Mouse (Mus musculus): ENCODE data around the gene Zfp949. TPM values are rescaled to one million over a fixed set of nuclear protein-coding genes. Genes with fewer than 3 reads are reported as not detected.

The Zfp949 gene
- 7.6 and 9.6 TPM in 2 replicates for polyA plus RNA-seq (2014; fragmentation: Nextera tagmentation; extraction: Ambion mirVana)

GRCm38 (mm10) chr9:88547851-88548613, at the start of gene Zfp949:
TSS of gene Zfp949 (plus strand) at chr9:88548020.
- H3K27ac ChIP-seq (ENCODE audit: low read depth, low read length) = no peak within 1 kb of the TSS; the same call in 1 of the 2 replicates
- peak; percentile 93 for ATAC-seq (ENCODE audit: low FRiP score)
- H3K4me3 ChIP-seq (ENCODE audit: low read depth, low read length) = peak within 1 kb of the TSS; percentile 65
- H3K9ac ChIP-seq (ENCODE audit: low read length) = peak within 1 kb of the TSS; percentile 65
- DNase-seq (ENCODE audit: low spot score, missing footprints) = peak; percentile 97
- H3K36me3 ChIP-seq (ENCODE audit: control insufficient read depth, insufficient read depth, low read length) = no peaks in the 10 kb centered on the region
- H3K9me3 ChIP-seq (ENCODE audit: control insufficient read depth, low read length) = no peaks in the 10 kb centered on the region
- H3K27me3 ChIP-seq (ENCODE audit: control insufficient read depth, insufficient read depth, low read length) = no peaks in the 10 kb centered on the region
- under 1% methylated on average over 30 of the region's 30 CpGs for WGBS
- peak within 1 kb of the TSS; percentile 70 for H3K4me2 ChIP-seq
- H3K4me1 ChIP-seq (ENCODE audit: control insufficient read depth, insufficient read depth, low read length) = peaks cover 8% of the 10 kb centered on the region; the same call in 1 of the 2 replicates

GRCm38 (mm10) chr9:88500112-88500511, 47.7 kb upstream of the Zfp949 start:
- Histone ChIP-seq H3K27ac (ENCODE audit: low read depth, low read length) (no peak overlapping the region), H3K27me3 (ENCODE audit: control insufficient read depth, insufficient read depth, low read length) (no peaks in the 10 kb centered on the region), H3K36me3 (ENCODE audit: control insufficient read depth, insufficient read depth, low read length) (no peaks in the 10 kb centered on the region), H3K9me3 (ENCODE audit: control insufficient read depth, low read length) (no peaks in the 10 kb centered on the region), H3K9ac (ENCODE audit: low read length) (no peak overlapping the region), H3K4me3 (ENCODE audit: low read depth, low read length) (no peak overlapping the region), H3K4me2 (no peak overlapping the region), H3K4me1 (ENCODE audit: control insufficient read depth, insufficient read depth, low read length) (no peaks in the 10 kb centered on the region)
- DNase-seq (ENCODE audit: low spot score, missing footprints) (no peak), ATAC-seq (ENCODE audit: low FRiP score) (no peak)
- 80% methylated on average over 2 of the region's 2 CpGs for WGBS

- Histone ChIP-seq H3K4me2 (no peak overlapping the region), H3K36me3 (ENCODE audit: control insufficient read depth, insufficient read depth, low read length) (no peaks in the 10 kb centered on the region), H3K4me3 (ENCODE audit: low read depth, low read length) (no peak overlapping the region), H3K4me1 (ENCODE audit: control insufficient read depth, insufficient read depth, low read length) (no peaks in the 10 kb centered on the region), H3K9me3 (ENCODE audit: control insufficient read depth, low read length) (no peaks in the 10 kb centered on the region), H3K27ac (ENCODE audit: low read depth, low read length) (no peak overlapping the region), H3K9ac (ENCODE audit: low read length) (no peak overlapping the region), H3K27me3 (ENCODE audit: control insufficient read depth, insufficient read depth, low read length) (no peaks in the 10 kb centered on the region)
- no peak for ATAC-seq (ENCODE audit: low FRiP score)
- no peak for DNase-seq (ENCODE audit: low spot score, missing footprints)
- 90% methylated on average over 6 of the region's 6 CpGs for WGBS
These were observed 46.0 kb upstream of the Zfp949 start for GRCm38 (mm10) chr9:88501846-88502245.

GRCm38 (mm10) chr9:88515546-88515945, 32.3 kb upstream of the Zfp949 start:
- Histone ChIP-seq H3K9me3 (ENCODE audit: control insufficient read depth, low read length) (no peaks in the 10 kb centered on the region), H3K9ac (ENCODE audit: low read length) (no peak overlapping the region), H3K4me1 (ENCODE audit: control insufficient read depth, insufficient read depth, low read length) (peaks cover 2% of the 10 kb centered on the region; the same call in 1 of the 2 replicates), H3K27me3 (ENCODE audit: control insufficient read depth, insufficient read depth, low read length) (no peaks in the 10 kb centered on the region), H3K36me3 (ENCODE audit: control insufficient read depth, insufficient read depth, low read length) (peaks cover 3% of the 10 kb centered on the region), H3K4me3 (ENCODE audit: low read depth, low read length) (no peak overlapping the region), H3K27ac (ENCODE audit: low read depth, low read length) (no peak overlapping the region), H3K4me2 (no peak overlapping the region)
- DNase-seq (ENCODE audit: low spot score, missing footprints) = no peak
- WGBS = 94% methylated on average over 1 of the region's 1 CpGs
- no peak for ATAC-seq (ENCODE audit: low FRiP score)

GRCm38 (mm10) chr9:88516361-88516995, 31.3 kb upstream of the Zfp949 start:
- no peak overlapping the region for H3K27ac ChIP-seq (ENCODE audit: low read depth, low read length)
- 86% methylated on average over 3 of the region's 3 CpGs for WGBS

GRCm38 (mm10) chr9:88519390-88520121, 28.3 kb upstream of the Zfp949 start:
- no peak for DNase-seq (ENCODE audit: low spot score, missing footprints)

More at GRCm38 (mm10) chr9:88516361-88516995, 31.3 kb upstream of the Zfp949 start:
- no peaks in the 10 kb centered on the region for H3K27me3 ChIP-seq (ENCODE audit: control insufficient read depth, insufficient read depth, low read length)
- H3K36me3 ChIP-seq (ENCODE audit: control insufficient read depth, insufficient read depth, low read length) = peaks cover 4% of the 10 kb centered on the region
- no peak overlapping the region for H3K4me3 ChIP-seq (ENCODE audit: low read depth, low read length)
- ATAC-seq (ENCODE audit: low FRiP score) (no peak), DNase-seq (ENCODE audit: low spot score, missing footprints) (no peak)
- H3K4me1 ChIP-seq (ENCODE audit: control insufficient read depth, insufficient read depth, low read length) = peaks cover 8% of the 10 kb centered on the region; the same call in 1 of the 2 replicates
- no peaks in the 10 kb centered on the region for H3K9me3 ChIP-seq (ENCODE audit: control insufficient read depth, low read length)
- H3K9ac ChIP-seq (ENCODE audit: low read length) = no peak overlapping the region
- H3K4me2 ChIP-seq = no peak overlapping the region

GRCm38 (mm10) chr9:88520122-88520848, 27.5 kb upstream of the Zfp949 start:
- Histone ChIP-seq H3K4me2 (peak overlapping the region; percentile 58), H3K4me3 (ENCODE audit: low read depth, low read length) (peak overlapping the region; percentile 86), H3K36me3 (ENCODE audit: control insufficient read depth, insufficient read depth, low read length) (peaks cover 4% of the 10 kb centered on the region), H3K27ac (ENCODE audit: low read depth, low read length) (no peak overlapping the region), H3K4me1 (ENCODE audit: control insufficient read depth, insufficient read depth, low read length) (peaks cover 8% of the 10 kb centered on the region; the same call in 1 of the 2 replicates), H3K9ac (ENCODE audit: low read length) (peak overlapping the region; percentile 99), H3K9me3 (ENCODE audit: control insufficient read depth, low read length) (no peaks in the 10 kb centered on the region), H3K27me3 (ENCODE audit: control insufficient read depth, insufficient read depth, low read length) (no peaks in the 10 kb centered on the region)
- ATAC-seq (ENCODE audit: low FRiP score) (no peak), DNase-seq (ENCODE audit: low spot score, missing footprints) (no peak)
- 18% methylated on average over 2 of the region's 2 CpGs for WGBS

More at GRCm38 (mm10) chr9:88519390-88520121, 28.3 kb upstream of the Zfp949 start:
- ATAC-seq (ENCODE audit: low FRiP score) = no peak
- no peaks in the 10 kb centered on the region for H3K9me3 ChIP-seq (ENCODE audit: control insufficient read depth, low read length)
- H3K4me3 ChIP-seq (ENCODE audit: low read depth, low read length) = no peak overlapping the region
- H3K36me3 ChIP-seq (ENCODE audit: control insufficient read depth, insufficient read depth, low read length) = peaks cover 4% of the 10 kb centered on the region
- H3K4me2 ChIP-seq = no peak overlapping the region
- no peaks in the 10 kb centered on the region for H3K27me3 ChIP-seq (ENCODE audit: control insufficient read depth, insufficient read depth, low read length)
- no peak overlapping the region; the same call in 1 of the 2 replicates for H3K27ac ChIP-seq (ENCODE audit: low read depth, low read length)
- H3K9ac ChIP-seq (ENCODE audit: low read length) = no peak overlapping the region
- peaks cover 8% of the 10 kb centered on the region; the same call in 1 of the 2 replicates for H3K4me1 ChIP-seq (ENCODE audit: control insufficient read depth, insufficient read depth, low read length)

GRCm38 (mm10) chr9:88520849-88521483, 26.9 kb upstream of the Zfp949 start:
- Histone ChIP-seq H3K9ac (ENCODE audit: low read length) (peak overlapping the region; percentile 99), H3K27me3 (ENCODE audit: control insufficient read depth, insufficient read depth, low read length) (no peaks in the 10 kb centered on the region), H3K9me3 (ENCODE audit: control insufficient read depth, low read length) (no peaks in the 10 kb centered on the region), H3K27ac (ENCODE audit: low read depth, low read length) (no peak overlapping the region), H3K4me1 (ENCODE audit: control insufficient read depth, insufficient read depth, low read length) (peaks cover 8% of the 10 kb centered on the region; the same call in 1 of the 2 replicates), H3K36me3 (ENCODE audit: control insufficient read depth, insufficient read depth, low read length) (peaks cover 4% of the 10 kb centered on the region), H3K4me3 (ENCODE audit: low read depth, low read length) (peak overlapping the region; percentile 86), H3K4me2 (peak overlapping the region; percentile 58)
- DNase-seq (ENCODE audit: low spot score, missing footprints) (no peak), ATAC-seq (ENCODE audit: low FRiP score) (no peak)
- WGBS = 31% methylated on average over 4 of the region's 4 CpGs

All from midbrain, embryonic 11.5 days (tissue).